Mouse (Mus musculus) testis, adult 2 months (tissue): ENCODE measurements at regions not wholly inside any gene's neighbourhood (a gene's known extent, or its start where the extent isn't known, plus 50 kb on each side); places are given as distances from the start of the nearest gene placed in this dataset.

Source experiments
- CTCF ChIP-seq: fragments of 200-500 bp; IDR thresholded peaks from 2 replicates; pipeline ENCODE4 v1.5.1; 2012; ENCODE audit warnings: low read depth, mild to moderate bottlenecking, inconsistent platforms, low read length, moderate library complexity; ENCODE audit not compliant: control insufficient read depth, insufficient read depth, insufficient replicate concordance
- POLR2A ChIP-seq: fragments of 200-500 bp; IDR thresholded peaks from 2 replicates; pipeline ENCODE4 v1.6.1; 2012; ENCODE audit warnings: low read depth, mild to moderate bottlenecking, inconsistent platforms, low read length, moderate library complexity; ENCODE audit not compliant: control insufficient read depth

DNA sequence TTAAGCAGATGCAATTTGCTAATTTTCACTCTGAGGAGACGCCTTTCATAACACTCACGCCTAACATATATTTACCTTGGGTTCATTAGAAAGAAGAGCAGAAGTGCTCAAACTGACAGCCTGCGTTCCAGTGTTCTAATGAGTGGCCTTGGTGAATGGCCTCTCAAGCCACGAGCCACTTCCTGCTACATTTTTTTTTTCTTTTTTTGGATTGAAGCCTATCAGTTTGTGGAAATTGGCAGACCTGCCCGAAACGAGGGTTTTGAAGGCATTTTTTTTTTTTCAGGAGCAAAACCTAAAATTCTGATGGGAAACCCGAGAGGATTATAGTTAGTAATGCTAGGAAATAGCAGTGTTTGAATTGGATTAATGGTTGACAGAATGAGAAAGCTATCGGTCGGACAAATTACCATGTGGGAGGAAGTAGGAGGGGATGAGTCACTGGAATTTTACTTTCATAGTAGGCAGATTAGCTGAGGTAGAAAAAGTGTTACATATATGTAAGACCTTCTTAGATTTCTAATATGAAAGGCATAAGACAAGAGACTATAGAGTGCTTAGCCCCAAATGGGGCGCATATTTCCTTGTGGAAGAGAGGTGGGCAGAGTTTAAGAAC lies 113.7 kb upstream of the Cwc22 start:
- TF ChIP-seq POLR2A: no peak
- no peak for TF ChIP-seq CTCF
